Mouse (Mus musculus): Measurements from ENCODE around the gene Cd8a.

- TF ChIP-seq CTCF (IDR thresholded peaks at IDR 0.05; ENCODE audit: low read depth) (no peak), EP300 (IDR thresholded peaks at IDR 0.05; ENCODE audit: low read depth) (no peak)
Observed at GRCm38 (mm10) chr6:71360751-71361150, 12.5 kb upstream of the Cd8a start.
